Mouse (Mus musculus): ENCODE results near the gene Dnah6. TPM values are rescaled to one million over a fixed set of nuclear protein-coding genes. Genes with fewer than 3 reads are reported as not detected.

Dnah6 gene
- polyA plus RNA-seq, 1 experiment from 2014 or later, result 0.23 TPM

- no peak overlapping the region for H3K4me3 ChIP-seq (replicated peaks; ENCODE audit: low read length)
- no peaks in the 10 kb centered on the region for H3K9me3 ChIP-seq (ENCODE audit: control insufficient read depth, low read length)
- ATAC-seq, result no peak
- no peak overlapping the region for H3K4me2 ChIP-seq (ENCODE audit: low read length)
- no peaks in the 10 kb centered on the region for H3K36me3 ChIP-seq (ENCODE audit: control insufficient read depth, insufficient read depth)
- no peaks in the 10 kb centered on the region for H3K27me3 ChIP-seq (replicated peaks; ENCODE audit: control insufficient read depth, insufficient read depth, low read length)
- H3K4me1 ChIP-seq (replicated peaks; ENCODE audit: control insufficient read depth, insufficient read depth, low read length), result no peaks in the 10 kb centered on the region
- WGBS, result 95% methylated on average over 6 of the region's 6 CpGs
- H3K27ac ChIP-seq (ENCODE audit: low read length), result no peak overlapping the region
- no peak overlapping the region for H3K9ac ChIP-seq (replicated peaks; ENCODE audit: low read depth, low read length)
Observed at GRCm38 (mm10) chr6:73233202-73233726, 11.8 kb upstream of the Dnah6 start.

DNA sequence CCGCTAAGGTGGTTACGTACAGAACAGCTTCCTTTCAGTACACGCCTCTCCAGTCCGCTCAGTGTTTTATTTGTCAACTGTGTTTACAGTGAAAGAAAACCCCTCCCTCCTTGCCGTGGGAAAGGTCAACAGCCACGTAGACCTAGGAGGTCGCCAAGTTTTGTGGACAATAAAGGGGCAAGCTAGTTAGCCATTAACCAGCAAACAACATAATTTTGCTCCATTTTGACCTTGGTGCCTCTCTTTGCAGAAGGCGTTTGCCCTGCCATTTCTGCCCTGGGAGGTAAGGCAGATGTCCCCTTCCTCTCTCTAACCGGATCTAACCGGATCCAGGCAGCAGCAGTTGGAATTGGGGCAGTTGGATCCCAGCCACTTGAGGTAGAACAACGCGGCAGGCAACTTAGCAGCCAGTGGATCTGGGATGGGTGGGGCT, 10.7 kb upstream of the Dnah6 start:
- no peaks in the 10 kb centered on the region for H3K27me3 ChIP-seq (replicated peaks; ENCODE audit: control insufficient read depth, insufficient read depth, low read length)

GRCm38 (mm10) chr6:73228881-73229280, 7.4 kb upstream of the Dnah6 start:
- no peaks in the 10 kb centered on the region for H3K9me3 ChIP-seq (ENCODE audit: control insufficient read depth, low read length)
- H3K4me1 ChIP-seq (replicated peaks; ENCODE audit: control insufficient read depth, insufficient read depth, low read length), result no peaks in the 10 kb centered on the region
- no peak overlapping the region for H3K4me2 ChIP-seq (ENCODE audit: low read length)
- no peak for ATAC-seq
- no peaks in the 10 kb centered on the region for H3K36me3 ChIP-seq (ENCODE audit: control insufficient read depth, insufficient read depth)
- no peak overlapping the region for H3K27ac ChIP-seq (ENCODE audit: low read length)
- H3K4me3 ChIP-seq (replicated peaks; ENCODE audit: low read length), result no peak overlapping the region
- H3K27me3 ChIP-seq (replicated peaks; ENCODE audit: control insufficient read depth, insufficient read depth, low read length), result no peaks in the 10 kb centered on the region
- WGBS, result 74% methylated on average over 3 of the region's 3 CpGs
- no peak overlapping the region for H3K9ac ChIP-seq (replicated peaks; ENCODE audit: low read depth, low read length)

More for the DNA sequence above, 10.7 kb upstream of the Dnah6 start:
- H3K4me2 ChIP-seq (ENCODE audit: low read length), result no peak overlapping the region
- no peak overlapping the region for H3K27ac ChIP-seq (ENCODE audit: low read length)
- 89% methylated on average over 12 of the region's 12 CpGs for WGBS
- H3K36me3 ChIP-seq (ENCODE audit: control insufficient read depth, insufficient read depth), result no peaks in the 10 kb centered on the region
- no peaks in the 10 kb centered on the region for H3K4me1 ChIP-seq (replicated peaks; ENCODE audit: control insufficient read depth, insufficient read depth, low read length)
- no peaks in the 10 kb centered on the region for H3K9me3 ChIP-seq (ENCODE audit: control insufficient read depth, low read length)
- no peak overlapping the region for H3K9ac ChIP-seq (replicated peaks; ENCODE audit: low read depth, low read length)
- H3K4me3 ChIP-seq (replicated peaks; ENCODE audit: low read length), result no peak overlapping the region
- ATAC-seq, result no peak

GRCm38 (mm10) chr6:73228408-73228807, 7.0 kb upstream of the Dnah6 start:
- no peak overlapping the region for H3K27ac ChIP-seq (ENCODE audit: low read length)
- H3K4me2 ChIP-seq (ENCODE audit: low read length), result no peak overlapping the region
- no peak for ATAC-seq
- WGBS, result 64% methylated on average over 4 of the region's 4 CpGs
- H3K4me1 ChIP-seq (replicated peaks; ENCODE audit: control insufficient read depth, insufficient read depth, low read length), result no peaks in the 10 kb centered on the region
- H3K9ac ChIP-seq (replicated peaks; ENCODE audit: low read depth, low read length), result no peak overlapping the region
- no peak overlapping the region for H3K4me3 ChIP-seq (replicated peaks; ENCODE audit: low read length)
- H3K9me3 ChIP-seq (ENCODE audit: control insufficient read depth, low read length), result no peaks in the 10 kb centered on the region
- no peaks in the 10 kb centered on the region for H3K27me3 ChIP-seq (replicated peaks; ENCODE audit: control insufficient read depth, insufficient read depth, low read length)
- H3K36me3 ChIP-seq (ENCODE audit: control insufficient read depth, insufficient read depth), result no peaks in the 10 kb centered on the region

DNA sequence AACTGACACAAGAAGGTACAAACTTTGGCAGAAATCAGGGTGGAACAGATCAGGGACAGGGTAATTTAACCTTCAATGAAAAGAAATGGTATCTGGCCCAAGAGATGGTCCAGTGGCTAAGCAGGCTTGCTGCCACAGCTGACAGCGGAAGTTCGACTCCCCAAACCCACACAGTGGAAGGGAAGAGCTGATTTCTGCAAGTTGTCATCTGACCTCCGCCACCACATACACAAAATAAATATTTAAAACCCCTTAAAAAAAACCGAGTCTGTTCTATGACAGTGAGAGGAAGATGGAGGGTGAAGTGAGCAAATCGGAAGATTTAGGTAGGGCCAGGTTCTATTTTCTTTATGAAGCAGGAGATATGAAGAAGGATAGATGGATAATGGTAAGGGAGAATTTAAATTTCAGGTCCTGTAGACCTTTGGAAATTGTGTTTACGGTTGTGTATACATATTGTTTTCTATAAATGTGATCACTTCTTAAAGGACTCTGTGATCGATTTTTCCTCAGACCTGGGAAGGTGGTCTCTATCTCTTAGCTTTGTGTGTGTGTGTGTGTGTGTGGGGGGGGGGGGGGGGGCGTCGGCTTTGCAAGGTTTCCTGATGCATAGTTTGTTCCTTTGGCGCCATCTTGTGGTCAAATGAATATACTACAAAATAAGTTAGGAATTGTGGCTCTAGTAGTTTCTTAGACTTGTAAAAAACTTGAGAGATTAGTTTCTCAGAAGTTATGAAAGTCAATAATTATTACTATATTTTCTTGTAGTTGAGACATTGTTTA, 6.1 kb upstream of the Dnah6 start:
- H3K9me3 ChIP-seq (ENCODE audit: control insufficient read depth, low read length), result no peaks in the 10 kb centered on the region
- no peak overlapping the region for H3K4me2 ChIP-seq (ENCODE audit: low read length)
- ATAC-seq, result peak; percentile 46
- H3K4me1 ChIP-seq (replicated peaks; ENCODE audit: control insufficient read depth, insufficient read depth, low read length), result peaks cover 4% of the 10 kb centered on the region
- H3K27me3 ChIP-seq (replicated peaks; ENCODE audit: control insufficient read depth, insufficient read depth, low read length), result no peaks in the 10 kb centered on the region
- WGBS, result 49% methylated on average over 10 of the region's 10 CpGs
- no peak overlapping the region for H3K27ac ChIP-seq (ENCODE audit: low read length)
- no peak overlapping the region for H3K4me3 ChIP-seq (replicated peaks; ENCODE audit: low read length)
- no peaks in the 10 kb centered on the region for H3K36me3 ChIP-seq (ENCODE audit: control insufficient read depth, insufficient read depth)
- no peak overlapping the region for H3K9ac ChIP-seq (replicated peaks; ENCODE audit: low read depth, low read length)

GRCm38 (mm10) chr6:73222841-73223526, 1.5 kb upstream of the Dnah6 start:
- H3K4me1 ChIP-seq (replicated peaks; ENCODE audit: control insufficient read depth, insufficient read depth, low read length), result peaks cover 8% of the 10 kb centered on the region
- no peak overlapping the region for H3K9ac ChIP-seq (replicated peaks; ENCODE audit: low read depth, low read length)
- H3K36me3 ChIP-seq (ENCODE audit: control insufficient read depth, insufficient read depth), result no peaks in the 10 kb centered on the region
- WGBS, result 18% methylated on average over 8 of the region's 10 CpGs
- H3K4me2 ChIP-seq (ENCODE audit: low read length), result no peak overlapping the region
- H3K27me3 ChIP-seq (replicated peaks; ENCODE audit: control insufficient read depth, insufficient read depth, low read length), result no peaks in the 10 kb centered on the region
- ATAC-seq, result no peak
- no peak overlapping the region for H3K27ac ChIP-seq (ENCODE audit: low read length)
- no peak overlapping the region for H3K4me3 ChIP-seq (replicated peaks; ENCODE audit: low read length)
- H3K9me3 ChIP-seq (ENCODE audit: control insufficient read depth, low read length), result no peaks in the 10 kb centered on the region

DNA sequence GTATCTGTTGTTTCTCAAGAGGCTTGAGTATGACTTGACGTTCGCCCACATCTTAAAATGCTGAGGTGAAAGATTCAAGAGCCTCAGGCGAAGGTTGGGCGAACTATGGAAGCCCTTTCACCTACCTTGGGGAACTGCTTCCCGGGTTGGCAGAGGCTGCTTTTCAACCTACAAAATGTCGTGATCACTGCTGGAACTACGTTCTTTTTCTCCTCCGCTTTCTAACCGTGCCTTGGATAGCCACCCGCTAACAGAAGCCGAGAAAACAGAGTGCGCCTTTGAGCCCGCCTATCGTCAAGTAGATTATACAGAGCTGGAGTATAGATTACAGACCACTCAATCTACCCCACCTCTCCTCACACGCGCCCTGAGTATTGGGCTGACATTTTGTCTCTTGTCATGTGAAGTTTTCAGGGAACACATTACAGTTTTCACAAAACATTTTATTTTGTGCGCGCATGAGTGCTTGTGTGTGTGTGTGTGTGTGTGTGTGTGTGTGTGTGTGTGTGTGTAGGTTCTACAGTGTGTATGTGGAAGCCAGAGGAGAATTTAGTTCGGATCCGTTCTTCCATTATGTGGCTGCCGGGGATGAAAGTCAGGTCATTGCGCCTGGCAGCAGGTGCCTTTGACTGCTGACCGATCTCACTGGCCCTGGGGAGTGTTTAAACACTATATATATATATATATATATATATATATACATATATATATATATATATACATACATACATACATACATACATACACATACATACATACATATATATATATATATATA, 696 bp upstream of the Dnah6 start:
- Histone ChIP-seq H3K36me3 (ENCODE audit: control insufficient read depth, insufficient read depth) (no peaks in the 10 kb centered on the region), H3K4me1 (replicated peaks; ENCODE audit: control insufficient read depth, insufficient read depth, low read length) (peaks cover 8% of the 10 kb centered on the region), H3K4me3 (replicated peaks; ENCODE audit: low read length) (peak overlapping the region; percentile 46), H3K9me3 (ENCODE audit: control insufficient read depth, low read length) (no peaks in the 10 kb centered on the region), H3K27ac (ENCODE audit: low read length) (peak overlapping the region; percentile 29), H3K9ac (replicated peaks; ENCODE audit: low read depth, low read length) (peak overlapping the region; percentile 53), H3K4me2 (ENCODE audit: low read length) (peak overlapping the region; percentile 71), H3K27me3 (replicated peaks; ENCODE audit: control insufficient read depth, insufficient read depth, low read length) (no peaks in the 10 kb centered on the region)
- ATAC-seq, result peak; percentile 72
- WGBS, result 34% methylated on average over 23 of the region's 23 CpGs

GRCm38 (mm10) chr6:73211602-73212001, 9.8 kb downstream of the Dnah6 start:
- no peak overlapping the region for H3K9ac ChIP-seq (replicated peaks; ENCODE audit: low read depth, low read length)
- no peaks in the 10 kb centered on the region for H3K4me1 ChIP-seq (replicated peaks; ENCODE audit: control insufficient read depth, insufficient read depth, low read length)
- no peak for ATAC-seq
- H3K4me2 ChIP-seq (ENCODE audit: low read length), result no peak overlapping the region
- no peak overlapping the region for H3K27ac ChIP-seq (ENCODE audit: low read length)
- no peaks in the 10 kb centered on the region for H3K27me3 ChIP-seq (replicated peaks; ENCODE audit: control insufficient read depth, insufficient read depth, low read length)
- H3K9me3 ChIP-seq (ENCODE audit: control insufficient read depth, low read length), result no peaks in the 10 kb centered on the region
- no peaks in the 10 kb centered on the region for H3K36me3 ChIP-seq (ENCODE audit: control insufficient read depth, insufficient read depth)
- no peak overlapping the region for H3K4me3 ChIP-seq (replicated peaks; ENCODE audit: low read length)

DNA sequence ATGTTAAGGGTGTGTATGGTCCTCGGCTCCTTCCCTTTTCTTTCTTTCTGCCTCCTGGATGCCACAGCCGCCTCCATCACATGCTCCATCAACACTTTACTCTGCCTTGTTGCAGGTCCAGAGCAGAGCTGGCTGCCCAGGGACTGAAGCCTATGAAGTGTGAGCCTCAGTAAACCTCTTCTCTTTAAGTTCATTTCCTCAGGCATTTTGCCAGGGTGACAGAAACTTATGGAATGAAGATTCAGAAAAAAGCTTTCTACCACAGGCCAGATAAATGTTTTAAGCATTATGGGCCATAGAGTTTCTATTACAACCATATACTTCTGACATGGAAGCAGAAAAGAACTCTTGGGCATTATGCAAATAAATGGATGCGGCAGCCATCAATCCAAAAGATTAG, 10.4 kb downstream of the Dnah6 start:
- 93% methylated on average over 3 of the region's 3 CpGs for WGBS
- ATAC-seq, result no peak
- H3K27ac ChIP-seq (ENCODE audit: low read length), result no peak overlapping the region

More for the DNA sequence above, 10.4 kb downstream of the Dnah6 start:
- H3K4me1 ChIP-seq (replicated peaks; ENCODE audit: control insufficient read depth, insufficient read depth, low read length), result no peaks in the 10 kb centered on the region
- H3K9me3 ChIP-seq (ENCODE audit: control insufficient read depth, low read length), result no peaks in the 10 kb centered on the region
- no peak overlapping the region for H3K4me3 ChIP-seq (replicated peaks; ENCODE audit: low read length)
- H3K4me2 ChIP-seq (ENCODE audit: low read length), result no peak overlapping the region
- H3K27me3 ChIP-seq (replicated peaks; ENCODE audit: control insufficient read depth, insufficient read depth, low read length), result no peaks in the 10 kb centered on the region
- H3K36me3 ChIP-seq (ENCODE audit: control insufficient read depth, insufficient read depth), result no peaks in the 10 kb centered on the region
- H3K9ac ChIP-seq (replicated peaks; ENCODE audit: low read depth, low read length), result no peak overlapping the region

Data from forebrain, embryonic 16.5 days (tissue).